Mouse (Mus musculus) embryo, embryonic 11.5 days (tissue): Measurements from ENCODE around the gene Gpr62.

Experiments
- DNase-seq: peaks from one replicate; pipeline ENCODE4 v3.0.0-alpha.2; 2012; ENCODE audit warnings: low read depth, low spot score

The Gpr62 gene

GRCm38 (mm10) chr9:106456325-106457162 is 9.2 kb downstream of the Gpr62 start:
- no peak for DNase-seq

- DNase-seq: no peak
These were observed 10.7 kb downstream of the Gpr62 start for GRCm38 (mm10) chr9:106454888-106455681.

DNA sequence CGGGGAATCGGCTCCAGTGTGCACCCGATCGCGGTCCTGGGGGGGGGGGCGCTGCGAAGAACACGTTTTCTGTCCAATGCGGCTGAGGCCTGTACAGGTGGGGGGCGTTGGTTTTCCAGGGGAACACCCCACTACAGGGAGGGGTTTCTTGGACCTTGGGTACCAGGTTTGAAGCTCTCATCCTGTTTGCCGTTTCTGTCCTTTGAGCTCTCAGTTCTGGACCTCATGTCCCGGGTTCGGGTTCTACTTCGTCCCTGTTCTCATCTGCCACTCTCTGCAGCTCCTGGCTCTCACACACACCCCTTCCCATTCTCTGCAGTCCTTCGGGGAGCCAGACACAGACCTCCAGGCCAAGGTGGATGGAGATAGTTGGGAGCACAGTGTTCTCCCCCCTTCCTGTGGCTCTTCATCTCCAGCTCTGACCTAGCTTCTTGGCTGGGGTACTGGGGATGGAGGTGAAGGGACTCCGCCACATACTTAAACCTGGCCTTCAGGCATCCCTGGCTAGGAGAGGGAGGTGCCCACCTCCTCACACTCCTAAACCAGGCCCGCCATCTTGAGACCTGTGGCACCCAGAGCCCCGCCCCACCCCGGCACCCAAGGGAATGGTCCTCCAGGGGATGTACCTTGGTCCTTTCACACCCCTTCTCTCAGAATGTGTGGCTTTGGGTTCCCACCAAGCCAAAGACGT is 11.5 kb downstream of the Gpr62 start:
- DNase-seq: no peak

DNA sequence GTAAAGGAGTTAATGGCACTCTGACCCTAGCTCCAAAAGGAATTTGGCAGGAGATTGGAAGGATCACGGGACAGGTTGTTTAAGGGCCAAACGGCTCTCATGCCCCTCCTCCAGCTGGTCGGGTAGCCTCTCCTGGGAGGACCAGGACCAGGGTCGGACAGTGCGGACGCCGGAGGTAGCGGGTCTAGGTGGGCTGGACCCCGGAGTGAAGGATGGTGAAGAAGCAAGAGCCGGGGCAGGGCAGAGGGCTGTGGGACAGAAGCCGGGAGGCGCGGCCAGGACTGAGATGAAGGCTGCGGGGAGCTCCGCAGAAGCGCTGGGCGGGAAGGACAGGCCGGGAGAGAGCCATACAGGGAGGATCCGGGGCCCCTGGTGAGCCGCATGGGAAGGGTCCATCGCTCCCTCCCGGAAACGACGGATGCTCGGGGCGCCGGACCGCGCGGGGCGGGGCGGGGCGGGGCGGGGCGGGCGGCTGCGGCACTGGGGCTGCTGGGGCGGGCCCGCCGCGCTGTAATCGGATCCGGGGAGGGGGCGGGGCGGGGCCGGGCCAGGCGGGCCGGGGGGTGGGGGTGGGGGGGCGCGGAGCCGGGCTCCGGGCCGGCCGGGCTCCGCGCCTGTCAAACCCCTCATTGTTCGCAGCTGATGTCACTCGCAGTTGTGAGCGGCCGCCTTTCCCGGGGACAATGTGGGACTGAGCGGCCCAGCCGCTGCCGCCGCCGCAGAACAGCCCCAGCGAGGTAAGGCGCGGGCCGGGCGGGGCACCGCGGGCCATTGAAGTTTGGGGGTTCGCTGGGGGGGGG is 12.3 kb downstream of the Gpr62 start, which contains the start of gene Pcbp4:
Gene Pcbp4, plus strand, starts transcription at position 21 of the 800 bp plus-strand sequence.
- no peak for DNase-seq

GRCm38 (mm10) chr9:106452821-106453220 is 12.9 kb downstream of the Gpr62 start:
- DNase-seq: no peak

GRCm38 (mm10) chr9:106452351-106452750 is 13.4 kb downstream of the Gpr62 start:
- no peak for DNase-seq

DNA sequence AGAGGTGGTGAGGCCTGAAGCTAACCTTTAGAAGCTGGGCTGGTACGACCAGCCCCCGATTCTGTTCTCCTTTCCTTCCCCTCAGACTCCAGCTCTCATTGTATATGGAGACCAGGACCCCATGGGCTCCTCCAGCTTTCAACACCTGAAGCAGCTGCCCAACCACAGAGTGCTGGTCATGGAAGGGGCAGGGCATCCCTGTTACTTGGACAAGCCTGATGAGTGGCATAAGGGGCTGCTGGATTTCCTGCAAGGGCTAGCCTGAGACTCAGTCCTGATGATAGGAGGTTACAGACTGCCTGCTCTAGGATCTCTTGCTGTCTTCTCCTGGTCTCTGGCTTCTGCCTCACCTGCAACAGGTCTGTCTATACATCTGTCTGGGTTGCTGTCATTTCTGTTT is 13.8 kb downstream of the Gpr62 start:
- DNase-seq: no peak

GRCm38 (mm10) chr9:106451298-106451697 is 14.4 kb downstream of the Gpr62 start:
- DNase-seq: no peak

DNA sequence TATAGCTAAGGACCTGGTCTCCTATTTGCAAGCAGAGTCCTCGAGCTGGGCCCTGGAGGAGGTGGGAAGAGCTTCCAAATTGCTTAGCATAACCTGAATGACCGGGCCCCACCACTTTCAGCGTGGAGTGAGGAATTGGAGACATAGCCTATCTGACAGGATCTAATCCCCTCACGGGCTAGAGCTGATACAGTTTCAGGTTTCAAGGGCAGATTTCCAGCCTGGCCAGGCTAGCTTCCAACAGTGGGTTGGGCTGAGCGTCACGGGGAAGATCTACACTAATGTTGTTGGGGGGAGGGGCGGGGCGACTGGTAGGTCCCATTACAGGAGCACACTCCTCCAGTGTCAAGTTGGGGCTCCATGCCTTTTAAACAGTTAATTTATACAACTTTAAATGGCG is 15.1 kb downstream of the Gpr62 start:
- DNase-seq: no peak

DNA sequence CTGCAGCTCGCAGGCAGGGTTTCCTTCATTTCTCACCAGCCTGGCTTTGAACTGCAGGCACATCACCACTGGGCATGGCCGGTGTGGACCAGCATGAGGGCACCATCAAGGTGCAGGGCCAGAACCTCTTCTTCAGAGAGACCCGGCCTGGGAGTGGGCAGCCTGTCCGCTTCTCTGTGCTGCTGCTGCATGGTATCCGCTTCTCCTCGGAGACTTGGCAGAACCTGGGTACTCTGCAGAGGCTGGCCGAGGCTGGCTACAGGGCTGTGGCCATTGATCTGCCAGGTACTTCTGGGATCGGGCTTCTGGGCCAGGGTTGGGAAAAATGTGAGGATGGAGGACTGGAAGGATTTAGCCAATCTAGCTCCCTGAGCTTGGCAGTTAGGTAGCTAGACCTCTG is 15.8 kb downstream of the Gpr62 start:
- DNase-seq: no peak

GRCm38 (mm10) chr9:106448498-106449031 is 17.2 kb downstream of the Gpr62 start:
- no peak for DNase-seq

DNA sequence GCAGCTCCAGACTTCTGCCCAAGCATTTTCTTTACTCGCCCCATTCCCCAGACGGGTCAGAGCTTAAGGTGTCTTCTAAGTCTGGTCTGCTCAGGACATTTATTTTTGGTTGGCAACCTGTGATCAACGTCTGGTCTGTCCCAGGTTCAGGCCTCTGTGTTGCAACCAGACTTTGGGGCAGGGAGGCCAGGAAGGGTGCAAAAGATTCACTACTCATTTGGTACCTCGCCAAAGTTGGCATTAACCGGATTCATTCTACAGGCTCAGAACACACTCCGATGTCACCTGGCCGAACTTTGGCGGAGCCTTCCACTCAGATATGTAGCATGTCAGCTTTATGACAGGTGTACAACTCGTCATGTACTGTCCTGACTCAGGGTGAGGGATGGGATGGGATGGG is 17.8 kb downstream of the Gpr62 start:
- no peak for DNase-seq

- peak; percentile 81 for DNase-seq
These were observed 18.4 kb downstream of the Gpr62 start, which contains the start of the genes Abhd14b and Abhd14a for GRCm38 (mm10) chr9:106447348-106447747. TSS of gene Abhd14b (plus strand) at chr9:106447459. TSS of gene Abhd14a (minus strand) at chr9:106447678.

GRCm38 (mm10) chr9:106444836-106445235 is 20.9 kb downstream of the Gpr62 start:
- no peak for DNase-seq

DNA sequence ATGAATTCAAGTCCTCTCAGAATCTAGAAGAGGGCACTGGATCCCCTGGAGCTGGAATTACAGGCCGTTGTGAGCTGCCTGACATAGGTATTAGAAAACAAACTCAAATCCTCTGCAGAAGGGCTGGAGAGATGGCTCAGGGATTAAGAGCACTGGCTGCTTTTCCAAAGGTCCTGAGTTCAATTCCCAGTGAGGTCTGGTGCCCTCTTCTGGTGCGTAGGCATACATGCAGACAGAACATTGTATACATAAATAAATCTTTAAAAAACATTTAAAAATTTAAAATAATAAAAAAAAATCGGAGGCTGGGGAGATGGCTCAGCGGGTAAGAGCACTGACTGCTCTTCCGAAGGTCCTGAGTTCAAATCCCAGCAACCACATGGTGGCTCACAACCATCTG is 23.1 kb downstream of the Gpr62 start:
- DNase-seq: no peak

GRCm38 (mm10) chr9:106436566-106436965 is 29.2 kb downstream of the Gpr62 start:
- DNase-seq: no peak

DNA sequence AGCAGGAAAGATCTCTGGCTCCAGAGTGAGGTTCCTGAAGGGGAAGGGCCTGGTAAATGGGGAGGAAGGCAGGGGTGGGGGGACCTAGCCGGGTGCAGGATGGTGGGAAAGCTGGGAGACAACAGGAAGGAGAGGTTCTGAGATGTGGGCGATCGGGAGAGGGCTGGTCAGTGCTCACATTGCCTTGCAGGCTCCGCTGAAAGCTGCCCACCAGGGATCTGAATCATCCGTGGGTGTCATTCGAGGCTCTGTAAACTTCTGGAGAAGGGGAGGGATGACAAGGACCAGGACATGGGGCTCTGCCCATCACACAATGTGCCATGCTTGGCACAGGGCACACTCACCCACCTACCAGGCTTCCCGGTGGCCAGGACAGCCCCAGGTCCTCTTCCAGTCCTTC is 32.3 kb downstream of the Gpr62 start:
- DNase-seq: no peak

- DNase-seq: no peak
These were observed 35.8 kb downstream of the Gpr62 start for GRCm38 (mm10) chr9:106430015-106430264.

DNA sequence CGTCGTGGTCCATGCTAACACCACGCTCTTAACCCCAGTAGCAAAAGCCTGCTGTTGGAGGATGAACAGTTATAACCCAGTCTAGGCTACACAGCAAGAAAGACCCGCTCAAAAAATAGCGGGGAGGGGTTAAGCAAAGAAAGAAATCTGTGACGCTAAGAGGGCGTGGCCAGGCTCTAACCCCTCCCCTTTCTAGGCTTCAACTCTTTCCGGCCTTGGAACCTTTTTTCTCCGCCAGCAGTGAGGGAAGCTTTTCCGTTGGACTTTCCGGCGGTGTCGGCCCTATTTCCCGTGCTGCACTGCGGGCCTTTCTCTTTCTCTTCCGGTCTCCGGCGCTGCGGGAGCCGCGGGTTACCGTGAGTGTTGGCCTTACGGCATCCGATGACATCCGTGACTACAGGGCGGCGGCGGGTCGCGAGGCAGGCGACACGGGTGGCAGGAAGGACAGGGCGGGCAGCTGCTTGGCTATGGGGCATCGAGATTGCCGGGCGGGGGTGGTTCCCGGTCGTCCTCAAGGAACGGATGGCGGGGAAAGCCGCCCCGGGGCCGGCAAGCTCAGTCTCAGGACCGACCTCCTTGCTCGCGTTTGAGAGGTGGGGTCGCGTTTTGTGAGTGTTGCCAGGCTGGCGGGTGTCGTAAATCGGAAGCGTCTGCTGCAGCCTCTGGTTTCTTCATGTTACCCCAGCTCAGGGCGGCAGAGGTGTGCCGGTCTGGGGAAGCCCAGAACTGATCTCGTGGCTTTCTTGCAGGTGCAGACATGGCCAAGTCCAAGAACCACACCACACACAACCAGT is 36.3 kb downstream of the Gpr62 start, which contains the start of gene Rpl29:
Gene Rpl29, plus strand, starts transcription at position 234 of the 794 bp plus-strand sequence.
- peak; percentile 96 for DNase-seq

GRCm38 (mm10) chr9:106428719-106429220 is 37.0 kb downstream of the Gpr62 start:
- DNase-seq: no peak
